Mouse (Mus musculus): ENCODE results near the gene Gpx8.

Gpx8 gene

DNA sequence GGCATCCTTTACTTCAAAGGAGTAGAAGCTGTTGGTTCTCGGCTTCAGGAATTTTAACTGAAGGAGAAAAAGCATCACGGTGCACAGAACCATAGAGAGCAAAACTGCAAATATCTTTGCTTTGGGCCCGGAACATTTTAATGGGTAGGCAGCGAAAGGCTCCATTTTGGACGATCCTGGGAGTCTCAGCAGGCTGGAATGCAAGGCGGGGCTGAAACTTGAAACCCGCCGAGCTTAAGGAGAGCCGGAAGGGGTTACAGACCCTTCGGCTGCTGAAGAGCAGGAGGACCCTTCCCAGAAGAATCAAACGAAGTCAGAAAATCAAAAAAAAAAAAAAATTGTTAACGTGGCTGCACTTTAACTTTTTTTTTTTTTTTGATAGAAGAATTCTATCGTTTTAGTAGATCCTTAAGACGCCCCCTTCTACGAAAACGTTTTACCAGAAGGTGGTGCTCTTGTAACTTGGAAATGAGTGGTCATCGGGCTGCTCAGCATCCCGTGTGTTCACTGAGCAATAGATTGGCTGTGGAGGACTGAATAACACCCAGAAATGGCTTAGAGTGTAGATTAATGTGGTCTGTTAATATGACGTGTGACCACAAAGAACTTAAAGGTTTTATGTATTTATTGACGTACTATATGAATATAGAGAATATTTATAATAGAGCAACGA, at the start of gene Gpx8:
Gpx8 (minus strand) TSS at position 200 of the 673 bp plus-strand sequence.
- peak; percentile 51 for DNase-seq

DNA sequence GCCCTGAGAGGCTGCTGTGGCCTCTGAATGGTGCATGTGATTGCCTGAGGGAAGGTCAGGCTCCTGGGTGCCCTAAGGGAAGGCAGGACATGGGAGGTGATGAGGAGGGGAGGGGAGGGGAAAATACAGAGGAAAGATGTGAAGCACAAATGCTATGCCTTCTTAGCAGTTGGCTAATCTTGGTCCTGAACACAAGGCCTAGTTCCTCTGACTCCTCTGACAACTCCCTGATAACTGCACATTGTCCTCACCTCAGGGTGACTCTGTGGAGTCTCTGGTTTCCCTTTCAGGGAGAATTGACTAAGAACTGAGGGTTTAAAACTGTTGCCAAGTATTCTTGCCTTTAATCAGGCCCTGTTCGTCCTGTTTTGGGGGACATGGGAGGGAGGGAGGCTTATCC, 48.4 kb upstream of the Gpx8 start:
- DNase-seq: no peak

DNA sequence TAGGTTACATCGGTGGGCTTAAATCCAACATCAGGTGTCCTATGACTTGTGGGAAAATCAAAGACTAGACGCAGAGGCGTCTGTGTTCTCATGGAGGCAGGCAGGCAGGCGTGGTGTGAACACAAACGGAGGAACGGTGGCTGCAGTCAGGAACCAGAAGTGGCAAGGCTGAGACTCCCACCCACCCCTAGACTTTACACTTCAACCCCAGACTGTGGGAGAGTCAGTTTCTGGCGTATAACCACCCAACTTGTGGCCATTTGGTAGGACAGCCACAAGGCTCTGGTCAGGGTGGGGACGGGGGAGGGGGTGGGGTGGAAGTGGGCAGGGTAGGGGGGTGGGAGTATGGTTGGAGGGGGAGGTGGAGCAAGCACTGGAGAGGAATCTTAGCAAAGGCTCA, 44.3 kb upstream of the Gpx8 start:
- no peak for DNase-seq

DNA sequence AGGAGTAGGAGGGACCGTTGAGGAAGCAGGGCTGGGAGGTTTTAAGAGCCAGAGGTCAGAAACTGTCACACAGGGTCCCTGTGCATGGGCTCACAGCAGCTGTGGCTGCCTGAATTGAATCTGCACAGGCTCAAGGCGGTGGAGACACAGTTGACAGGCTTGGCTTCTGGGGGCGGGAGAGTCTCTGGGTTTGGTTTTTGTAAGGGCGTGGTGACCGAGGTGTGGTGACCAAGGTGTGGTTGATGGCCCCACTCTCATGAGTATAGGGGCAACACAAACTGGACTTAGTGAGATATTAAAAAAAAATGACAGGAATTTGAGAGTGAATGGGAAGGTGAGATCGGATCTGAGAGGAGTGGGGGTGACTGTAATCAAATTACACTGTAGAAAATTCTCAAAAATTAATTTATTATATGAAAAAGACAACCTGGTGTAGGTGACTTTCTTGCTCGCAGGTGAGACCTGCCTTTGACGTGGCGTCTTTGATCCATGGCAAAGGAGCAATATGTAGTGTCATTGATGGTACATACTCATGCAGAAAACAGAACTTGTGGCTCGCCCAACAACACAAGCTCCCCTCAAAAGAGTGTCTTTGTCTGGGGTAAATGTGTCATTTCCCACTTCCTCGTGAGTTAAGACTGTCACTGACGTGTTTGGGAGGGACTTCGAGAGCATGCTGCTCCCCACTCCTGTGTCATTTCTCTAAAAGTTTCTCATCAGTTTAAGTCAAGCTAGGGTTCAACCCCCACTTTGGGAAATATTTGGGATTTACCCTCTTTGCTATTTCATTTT, 41.2 kb upstream of the Gpx8 start:
- DNase-seq: no peak

DNA sequence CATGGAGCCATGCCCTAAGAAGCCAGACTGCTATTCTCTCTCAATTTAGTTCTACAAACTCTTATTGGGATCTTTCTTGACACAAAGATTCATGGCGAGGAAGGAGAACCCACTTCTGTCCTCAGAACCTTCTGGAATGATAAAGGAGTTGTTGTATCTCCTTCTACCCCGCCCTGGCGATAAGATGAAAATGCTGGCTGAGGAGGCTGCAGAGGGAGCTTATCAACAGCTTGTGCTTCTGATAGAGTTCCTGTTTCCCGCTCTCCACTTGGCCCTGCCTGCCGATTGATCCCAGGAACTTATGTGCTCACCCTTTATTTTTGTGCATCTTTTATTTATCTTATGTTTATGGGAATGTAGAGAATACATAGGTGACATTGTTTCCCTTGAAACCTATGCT, 38.5 kb upstream of the Gpx8 start:
- no peak for DNase-seq

DNA sequence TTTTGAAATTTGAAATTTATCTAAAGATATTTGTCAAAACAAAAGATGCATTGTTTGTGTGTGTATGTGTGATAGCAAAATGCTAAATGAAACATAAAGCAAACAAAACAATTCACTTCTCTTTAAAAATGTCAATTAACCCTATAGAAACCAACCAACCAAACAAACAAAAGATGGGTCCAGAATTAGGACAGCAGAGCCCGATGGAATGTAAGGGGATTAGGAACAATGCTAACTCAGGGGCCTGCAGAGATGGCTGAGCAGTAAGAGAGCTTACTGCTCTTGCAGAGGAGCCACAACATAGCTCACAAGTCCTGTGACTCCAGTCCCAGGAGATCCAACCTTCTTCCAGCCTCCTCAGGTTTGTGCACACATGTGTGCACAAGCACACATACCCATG, 35.9 kb upstream of the Gpx8 start:
- no peak for DNase-seq

DNA sequence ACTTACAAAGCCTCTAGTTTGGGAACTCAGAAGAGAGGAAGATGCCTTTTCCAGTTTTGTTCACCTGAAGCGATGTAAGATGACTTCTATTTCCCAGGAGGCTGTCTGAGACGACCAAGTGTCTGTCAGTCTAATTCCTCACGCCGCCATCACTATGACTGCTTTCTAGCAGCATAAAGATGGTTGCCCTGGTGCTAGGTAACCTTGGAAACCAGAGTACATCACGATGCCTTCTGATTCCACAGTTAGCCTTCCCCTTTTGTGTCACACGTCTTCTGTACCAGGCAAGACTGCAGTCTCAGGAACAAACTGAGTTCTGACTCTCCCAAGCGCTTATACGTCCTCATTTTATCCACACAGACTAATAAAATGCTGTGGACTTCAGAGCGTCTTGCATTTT, 32.8 kb upstream of the Gpx8 start:
- no peak for DNase-seq

DNA sequence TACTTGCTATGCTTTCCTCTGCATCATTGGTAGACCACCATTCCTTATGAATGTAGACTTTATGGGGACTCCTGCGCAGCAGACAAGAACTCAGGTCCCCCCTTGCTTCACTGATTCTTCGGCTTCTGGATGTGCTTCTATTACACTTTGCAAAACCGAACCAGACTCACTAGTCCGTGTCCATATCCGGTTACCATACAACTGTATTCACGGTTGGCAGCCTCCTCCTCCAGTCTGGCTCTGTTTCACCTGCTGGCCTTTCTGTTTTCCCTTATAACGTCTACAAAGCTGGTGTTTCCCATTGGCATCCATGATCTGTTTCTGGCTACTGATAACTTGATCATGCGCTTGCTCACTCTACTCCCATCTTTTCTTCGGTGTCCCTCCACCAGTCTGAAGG, 18.3 kb upstream of the Gpx8 start:
- DNase-seq: no peak

DNA sequence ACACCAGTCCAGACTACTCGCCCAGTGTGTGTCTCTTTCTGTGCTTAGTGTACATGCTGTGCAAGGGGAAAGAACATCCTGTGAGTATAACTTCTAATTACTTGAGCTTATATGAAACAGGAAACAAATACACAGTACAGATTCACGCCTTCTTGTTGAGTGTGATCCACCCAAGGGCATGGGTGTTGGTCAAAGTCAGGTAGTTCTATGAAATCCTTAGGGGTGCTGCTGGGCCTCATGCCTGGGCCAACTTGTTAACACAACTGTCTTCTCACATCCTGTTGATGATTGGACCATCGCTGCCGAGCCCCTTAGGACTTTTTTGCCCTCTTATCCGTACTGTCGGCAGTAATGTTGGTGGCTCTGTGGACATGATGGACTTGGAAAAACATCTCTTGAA, 15.5 kb upstream of the Gpx8 start:
- no peak for DNase-seq

DNA sequence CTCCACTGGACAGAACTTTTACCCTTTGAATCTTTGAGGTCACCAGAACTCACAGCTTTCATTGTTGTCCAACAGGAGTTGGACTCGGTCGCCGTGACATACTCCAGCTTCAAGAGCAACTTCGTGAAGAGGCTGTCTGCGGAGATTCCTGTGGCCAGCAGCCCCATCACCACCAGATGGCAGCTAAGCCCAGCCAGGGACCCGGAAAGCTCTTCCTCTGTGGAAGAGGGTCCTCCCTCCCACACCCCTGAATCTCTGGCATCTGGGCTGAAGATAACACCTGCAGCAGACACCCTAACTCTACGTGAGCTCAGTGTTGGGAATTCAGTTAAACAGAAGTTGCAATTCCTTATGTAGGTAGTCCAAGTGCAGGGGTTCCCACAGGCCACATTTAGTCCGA, 9.6 kb upstream of the Gpx8 start:
- DNase-seq: no peak

DNA sequence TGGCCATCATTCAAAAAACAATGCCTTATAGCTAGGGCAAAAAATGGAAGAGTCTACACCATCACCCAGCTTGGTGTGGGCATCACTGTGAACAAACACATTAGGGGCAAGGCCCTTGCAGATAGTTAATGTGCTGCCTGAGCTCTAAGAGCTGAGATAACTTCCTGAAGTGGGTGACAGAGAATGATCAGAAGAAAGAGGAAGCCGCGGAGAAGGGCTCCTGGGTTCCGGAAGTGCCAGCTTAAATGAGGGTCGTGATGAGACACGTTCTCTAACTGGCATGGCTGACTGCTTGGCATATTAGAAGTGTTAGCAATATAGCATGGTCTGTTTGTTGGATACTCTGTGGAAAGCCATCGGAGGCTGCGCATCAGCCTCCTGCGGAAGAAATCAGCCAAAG, 8.0 kb upstream of the Gpx8 start:
- DNase-seq: no peak

DNA sequence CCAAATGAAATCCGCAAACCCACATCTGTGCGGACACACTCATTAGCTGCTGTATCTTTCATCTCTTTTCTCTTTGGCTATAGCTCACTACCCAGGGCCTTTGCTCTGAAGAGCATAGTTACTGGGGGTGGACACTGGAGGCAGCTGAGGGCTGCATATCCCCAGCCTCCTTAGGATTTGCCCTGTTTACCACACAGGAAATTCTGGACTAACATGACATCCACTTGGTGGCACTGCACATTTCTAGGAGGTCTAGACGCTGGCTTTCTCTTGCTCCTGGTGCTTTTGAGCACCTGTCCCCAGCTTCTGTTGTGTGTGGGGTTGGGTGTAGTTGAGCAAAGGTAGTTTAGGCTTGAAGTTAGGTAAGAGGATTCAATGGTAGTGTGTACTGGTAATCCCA, 1.4 kb upstream of the Gpx8 start:
- no peak for DNase-seq

DNA sequence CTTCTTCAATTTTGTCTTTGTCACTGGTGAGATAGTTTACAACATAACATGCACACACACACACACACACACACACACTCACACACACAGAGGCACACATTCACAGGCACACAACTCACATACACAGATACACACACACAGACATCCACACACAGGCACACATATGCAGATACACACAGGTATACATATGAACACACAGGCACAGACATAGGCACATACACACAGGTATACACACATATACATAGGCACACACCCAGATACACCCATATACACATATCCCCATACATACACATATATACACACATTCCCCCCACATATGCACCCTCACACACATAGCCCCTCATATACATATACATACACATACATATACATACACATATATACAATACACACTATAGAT, 808 bp upstream of the Gpx8 start:
- no peak for DNase-seq

DNA sequence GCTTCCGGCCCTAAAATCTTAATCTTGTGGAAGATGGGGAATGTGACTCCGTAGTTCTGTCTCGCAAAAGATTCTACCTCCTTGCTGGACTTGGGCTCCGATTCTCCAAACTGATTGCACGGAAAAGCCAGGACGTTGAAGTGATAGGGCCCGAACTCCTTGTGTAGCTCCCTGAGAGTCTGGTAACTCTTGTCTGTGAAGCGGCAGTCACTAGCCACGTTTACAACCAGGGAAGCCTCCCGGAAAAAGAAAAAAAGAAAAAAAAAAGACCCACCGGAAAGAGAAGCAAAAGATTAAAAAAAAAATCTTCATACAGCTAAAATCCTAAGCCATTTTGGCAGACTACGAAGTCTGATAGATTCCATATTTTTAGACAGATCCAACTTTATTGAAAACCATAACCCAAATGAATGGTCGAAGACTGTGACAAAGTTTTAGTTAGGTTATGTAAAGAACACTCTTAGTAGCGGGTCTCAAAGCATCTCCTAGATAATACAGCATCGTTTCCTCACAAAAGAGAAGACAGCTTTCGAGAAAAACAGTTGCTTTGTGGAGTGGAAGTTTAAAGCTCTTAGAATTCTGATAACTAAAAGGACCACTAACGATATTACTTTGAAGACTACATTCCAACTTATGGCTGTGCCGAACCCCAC, 626 bp downstream of the Gpx8 start:
- no peak for DNase-seq

DNA sequence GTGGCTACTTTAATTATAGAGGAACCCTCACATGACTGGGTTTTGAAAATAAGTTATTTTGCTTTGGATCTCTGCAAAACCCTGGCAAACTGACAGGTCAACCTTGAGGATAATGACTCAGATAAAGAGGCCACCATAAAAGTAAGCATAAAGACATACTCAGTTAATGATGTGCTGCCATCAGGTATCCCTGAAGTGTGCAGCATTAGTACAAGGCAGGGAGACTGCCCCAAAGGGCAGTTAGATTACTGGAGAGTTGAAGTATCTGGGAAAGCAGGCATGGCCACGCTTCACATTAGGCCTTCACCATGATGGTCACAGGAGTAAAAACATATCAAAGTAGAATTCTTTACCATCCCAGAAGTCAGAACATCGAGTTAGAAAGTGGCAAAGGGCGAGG, 1.3 kb downstream of the Gpx8 start:
- DNase-seq: no peak

DNA sequence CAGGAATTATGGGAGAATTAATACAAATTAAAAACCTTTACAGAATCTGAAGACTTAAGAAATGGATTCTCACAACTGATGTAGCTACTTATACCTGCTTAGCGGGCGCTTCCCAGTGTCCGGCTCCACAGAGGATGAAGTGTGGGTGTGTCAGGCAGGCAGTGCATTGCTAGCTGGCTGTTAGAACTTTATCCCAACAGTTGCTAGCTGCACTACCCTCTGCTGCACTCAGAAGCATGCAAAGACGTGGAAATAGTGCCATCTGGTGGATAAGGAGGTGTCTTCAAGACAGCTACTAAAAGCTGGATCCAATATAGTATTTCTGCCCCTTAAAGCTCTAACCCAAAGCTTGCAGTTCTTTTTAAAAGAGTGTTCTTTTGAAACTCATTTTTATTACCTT, 10.4 kb downstream of the Gpx8 start:
- peak; percentile 83 for DNase-seq

DNA sequence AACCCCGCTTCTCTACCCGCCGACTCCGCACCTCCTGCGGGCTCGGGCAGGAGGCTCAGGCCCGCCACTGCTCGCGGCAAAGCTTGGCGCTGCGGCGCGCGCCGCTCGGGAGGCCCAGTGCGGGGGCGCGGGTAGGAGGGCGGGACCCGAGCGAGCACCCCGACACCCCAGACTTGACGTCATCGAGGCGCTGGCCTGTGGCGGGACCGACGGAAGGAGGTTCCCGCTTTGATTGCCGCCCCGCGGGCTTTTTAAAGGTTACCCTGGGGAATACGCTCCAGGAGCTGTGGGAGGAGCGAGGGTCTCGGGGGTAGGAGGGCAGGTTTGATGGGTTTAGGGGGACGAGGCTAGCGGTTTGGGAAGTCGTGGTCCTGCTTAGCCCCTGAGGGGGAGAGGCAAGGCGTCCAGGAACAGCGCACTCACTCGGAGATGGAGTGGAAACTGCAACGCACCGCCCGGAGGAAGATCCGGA, 11.2 kb downstream of the Gpx8 start, which contains the start of gene Cdc20b:
Cdc20b (plus strand) TSS at position 162 of the 472 bp plus-strand sequence.
- DNase-seq: peak; percentile 54

DNA sequence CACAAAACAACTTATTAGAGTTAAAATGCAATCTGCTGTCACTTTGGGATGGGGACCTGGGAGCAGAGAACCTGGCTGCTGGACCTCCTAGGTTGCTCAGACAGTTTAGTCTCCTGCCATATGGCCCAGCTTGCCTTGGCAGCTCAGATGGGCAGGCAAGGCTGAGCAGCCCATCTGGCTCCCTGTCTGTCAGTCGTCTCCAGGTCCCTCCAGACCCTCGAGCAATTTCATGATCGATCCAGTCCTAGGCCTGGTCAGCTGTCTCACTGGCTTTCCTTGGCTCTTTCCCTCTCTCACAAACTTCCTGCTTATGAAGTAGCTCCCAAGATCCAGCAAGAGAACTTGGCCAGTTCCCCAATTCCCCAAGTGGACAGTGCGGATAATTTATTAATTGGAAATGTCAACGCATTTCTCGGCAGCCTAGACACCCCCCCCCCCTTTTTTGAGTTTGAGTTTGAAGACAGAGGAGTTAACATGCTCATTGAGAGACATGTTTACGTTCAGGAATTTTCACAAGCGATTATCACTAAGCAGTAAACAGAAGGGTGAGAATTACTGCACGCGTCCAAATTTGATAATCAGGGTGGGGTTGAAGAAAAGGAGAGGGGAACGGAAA, 11.8 kb downstream of the Gpx8 start:
- no peak for DNase-seq

DNA sequence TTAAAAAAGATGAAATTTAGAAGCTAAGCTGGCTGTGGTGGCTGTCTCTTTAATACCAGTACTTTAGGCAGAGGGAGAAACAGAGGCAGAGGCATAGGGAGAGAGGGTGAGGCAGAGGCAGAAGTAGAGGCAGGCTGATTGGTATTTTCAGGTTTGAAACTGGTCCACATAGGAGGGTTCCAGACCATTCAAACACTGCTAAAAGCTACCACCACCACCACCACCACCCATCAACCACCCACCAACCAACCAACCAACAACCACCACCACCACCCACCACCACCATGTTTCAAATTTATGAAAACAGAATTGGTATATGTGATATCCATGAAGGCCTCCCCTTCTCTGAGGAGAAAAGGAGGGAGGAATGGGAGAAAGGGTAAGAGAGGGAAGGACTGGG, 13.4 kb downstream of the Gpx8 start:
- DNase-seq: no peak

DNA sequence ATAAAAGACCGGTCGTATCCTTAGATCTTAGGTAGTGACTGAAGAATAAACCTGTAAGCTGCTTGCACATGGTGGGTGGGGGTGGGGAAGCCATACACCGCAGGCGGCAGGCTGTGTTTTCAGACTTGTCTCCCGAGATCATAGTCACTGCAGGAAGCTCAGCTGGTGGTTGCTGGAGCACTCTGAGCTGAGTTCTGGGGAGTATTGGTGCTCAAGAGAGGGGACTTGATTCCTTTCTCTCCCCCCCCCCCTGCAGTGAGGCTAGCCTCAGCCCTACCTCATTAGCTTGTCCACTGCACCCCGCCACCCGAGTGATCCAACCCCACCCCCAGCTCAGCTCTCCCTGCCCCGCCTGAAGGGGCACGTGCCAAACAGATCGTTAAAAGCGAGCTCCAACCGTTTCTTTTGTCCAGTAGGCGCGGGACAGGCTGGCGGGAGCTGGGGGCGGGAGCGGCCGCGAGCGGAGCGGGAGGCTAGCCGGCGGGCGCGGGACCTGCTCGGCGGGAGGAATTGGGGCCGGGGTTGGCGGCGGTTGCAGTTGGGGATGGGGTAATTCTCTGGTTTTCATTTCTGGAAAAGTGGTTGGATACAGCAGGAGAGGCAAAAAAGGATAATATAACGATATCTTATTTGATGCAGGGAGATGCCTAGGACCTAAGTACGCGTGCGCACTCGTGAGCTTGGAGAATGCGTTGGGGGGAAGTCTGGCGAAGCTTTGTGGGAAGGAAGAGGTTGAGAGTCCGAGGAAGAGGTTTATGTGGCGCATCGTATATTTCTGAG, 14.2 kb downstream of the Gpx8 start:
- peak; percentile 47 for DNase-seq

DNA sequence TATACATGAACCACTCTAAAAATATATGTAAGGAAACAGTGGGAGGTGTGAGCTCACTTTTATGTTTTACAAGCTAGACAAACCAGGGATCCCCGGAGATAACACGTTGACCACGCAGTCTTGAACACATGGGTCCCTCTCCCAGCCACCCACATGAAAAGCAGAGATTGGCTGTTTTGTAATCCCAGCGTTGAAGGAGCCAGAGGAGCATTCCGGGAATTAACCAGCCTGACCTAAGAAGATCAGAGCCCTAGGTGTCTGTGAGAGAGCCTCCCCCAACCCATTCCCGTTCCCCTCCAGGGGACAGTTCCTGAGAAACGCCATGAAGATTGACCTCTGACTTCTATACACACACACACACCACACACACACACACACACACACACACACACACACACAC, 14.9 kb downstream of the Gpx8 start:
- DNase-seq: peak; percentile 18

DNA sequence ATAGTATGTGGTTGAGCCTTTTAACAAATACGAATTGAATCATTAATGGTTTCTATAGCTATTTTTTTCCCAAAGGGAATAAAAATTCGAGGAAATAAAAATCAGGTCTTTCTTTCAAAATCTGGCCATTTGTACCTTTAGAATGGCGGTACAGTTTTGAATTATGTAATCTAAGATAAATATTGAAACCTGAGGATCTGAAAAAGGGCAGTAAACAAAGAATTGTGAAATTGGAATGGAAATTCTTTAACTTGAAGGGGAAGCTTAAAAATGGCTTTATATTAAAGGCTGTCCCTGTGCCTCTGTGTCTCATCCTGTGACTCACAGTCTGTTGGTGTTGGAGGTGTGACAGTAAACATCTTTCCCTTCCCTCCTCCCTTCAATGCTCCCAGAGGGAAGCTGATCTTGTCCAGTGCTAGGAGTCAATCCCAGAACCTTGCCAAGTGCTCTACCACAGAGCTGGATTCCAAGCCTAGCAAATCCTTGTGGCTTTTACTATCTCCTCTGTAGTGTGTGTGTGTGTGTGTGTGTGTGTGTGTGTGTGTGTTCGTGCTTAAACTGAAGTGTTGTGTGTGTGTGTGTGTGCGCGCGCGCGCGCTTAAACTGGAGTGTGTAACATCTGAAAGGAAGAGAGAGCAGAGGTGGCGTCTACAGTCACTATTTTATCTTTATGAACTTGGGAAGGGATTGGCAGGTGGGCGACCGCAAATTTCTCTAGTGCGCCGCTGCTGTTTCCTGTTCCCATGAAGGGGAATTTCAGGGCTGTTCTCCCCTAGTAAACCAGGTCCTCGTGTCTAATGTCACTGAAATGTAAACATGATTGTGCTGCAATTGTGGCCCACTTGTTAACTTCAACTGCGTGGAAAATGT, 22.7 kb downstream of the Gpx8 start:
- DNase-seq: no peak

Data from right cerebral cortex, adult 18-20 months (tissue).